Mouse (Mus musculus) heart, postnatal 25 days (tissue): Measurements from ENCODE around the gene Gm20517. TPM values are rescaled to one million over a fixed set of nuclear protein-coding genes. Genes with fewer than 3 reads are reported as not detected.
"Not testable (repeated sequence)": the region's sequence is repeated elsewhere in the genome, so short reads cannot be mapped to it uniquely, and the experiment has no call there.

Experiments used
- DNase-seq: peaks from one replicate; pipeline ENCODE4 v3.0.0; 2022; ENCODE audit warnings: low spot score
- intact Hi-C: fragments of 180-260 bp; cut with DNase I; formaldehyde crosslinking; loops from one replicate; pipeline ENCODE4 v1.15.1; 2025
- total RNA-seq, 2 experiments: library from RNA; stranded (reverse); gene quantifications; 2 replicates each; pipeline ENCODE4 v1.2.3; 2021

Gm20517 gene
- total RNA-seq, 2 experiments from 2014 or later, result 2.3 to 2.5 TPM

- intact Hi-C loops, result loop anchor here (10.0 kb wide), 1 partner anchor 254 kb away; the partner anchor contains the start of gene Mrps10
- no peak for DNase-seq
These were observed 7.3 kb downstream of the Gm20517 start for GRCm38 (mm10) chr17:47618556-47619311.

DNA sequence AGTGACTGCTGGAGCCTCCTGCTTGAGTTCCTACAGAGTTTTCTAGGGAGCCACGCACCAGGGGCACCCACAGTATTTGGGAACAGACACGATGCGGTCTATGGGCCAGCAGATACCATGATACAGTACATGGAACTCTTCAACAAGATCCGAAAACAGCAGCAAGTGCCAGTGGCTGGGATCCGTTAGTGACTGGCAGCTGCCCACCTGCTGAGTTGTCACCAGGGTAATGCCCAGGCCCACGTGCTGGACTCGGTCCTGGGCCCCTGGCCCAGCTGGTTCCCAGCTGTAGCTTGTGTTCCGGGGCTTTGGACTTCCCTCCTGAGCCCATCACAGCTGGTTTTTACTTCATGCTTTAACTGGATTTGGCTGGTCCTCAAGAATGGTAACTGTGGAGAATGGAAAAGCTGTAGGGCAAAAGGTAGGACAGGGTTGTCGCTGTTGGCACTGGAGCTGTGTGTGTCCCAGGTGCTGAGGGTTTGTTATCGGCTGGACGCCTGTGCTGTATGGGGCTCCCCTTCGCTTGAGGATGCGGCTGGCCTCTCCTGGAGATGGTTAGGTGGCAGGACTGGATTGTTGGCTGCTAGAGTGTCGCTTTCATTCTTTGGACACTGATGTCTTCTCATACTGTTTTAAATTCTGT, 11.6 kb downstream of the Gm20517 start:
- no peak for DNase-seq
- intact Hi-C loops, result no loop called here

GRCm38 (mm10) chr17:47624572-47624971, 13.2 kb downstream of the Gm20517 start:
- DNase-seq, intact Hi-C loops: not testable (repeated sequence)

- no peak for DNase-seq
- intact Hi-C loops, result no loop called here
These were observed 13.7 kb downstream of the Gm20517 start for GRCm38 (mm10) chr17:47625088-47625487.

DNA sequence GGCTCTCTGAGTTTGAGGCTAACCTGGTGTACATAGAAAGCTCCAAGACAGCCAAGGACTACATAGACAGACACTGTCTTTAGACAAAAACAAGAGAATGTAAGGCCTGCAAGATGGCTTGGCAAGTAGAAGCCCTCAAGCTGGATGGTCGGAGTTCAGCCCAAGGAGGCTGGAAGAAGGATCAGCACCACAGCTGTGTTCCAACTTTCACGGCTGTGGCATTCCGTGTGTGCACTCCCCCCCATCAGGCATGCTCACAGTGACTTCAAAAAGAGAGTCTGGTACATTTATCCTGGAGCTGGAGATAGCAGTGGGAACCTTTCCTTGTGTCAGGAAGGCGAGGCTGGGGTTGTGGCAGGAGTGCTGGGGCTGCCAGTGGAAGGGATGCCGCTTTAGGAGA, 14.6 kb downstream of the Gm20517 start:
- intact Hi-C loops, result no loop called here
- no peak for DNase-seq

GRCm38 (mm10) chr17:47627791-47628190, 16.4 kb downstream of the Gm20517 start:
- intact Hi-C loops, result no loop called here
- DNase-seq, result no peak

GRCm38 (mm10) chr17:47628851-47629676, 17.7 kb downstream of the Gm20517 start:
- peak; percentile 88 for DNase-seq
- intact Hi-C loops, result no loop called here

- peak; percentile 9 for DNase-seq
- intact Hi-C loops, result loop anchor here (5.0 kb wide), 1 partner anchor 47 kb away; no protein-coding TSS in a partner anchor
These were observed 18.6 kb downstream of the Gm20517 start for GRCm38 (mm10) chr17:47629717-47630677.

GRCm38 (mm10) chr17:47630678-47631065, 19.3 kb downstream of the Gm20517 start, which contains the start of gene Usp49:
TSS of gene Usp49 (plus strand) at chr17:47630690.
- DNase-seq, result no peak
- intact Hi-C loops, result loop anchor here (5.0 kb wide), 1 partner anchor 47 kb away; no protein-coding TSS in a partner anchor

DNA sequence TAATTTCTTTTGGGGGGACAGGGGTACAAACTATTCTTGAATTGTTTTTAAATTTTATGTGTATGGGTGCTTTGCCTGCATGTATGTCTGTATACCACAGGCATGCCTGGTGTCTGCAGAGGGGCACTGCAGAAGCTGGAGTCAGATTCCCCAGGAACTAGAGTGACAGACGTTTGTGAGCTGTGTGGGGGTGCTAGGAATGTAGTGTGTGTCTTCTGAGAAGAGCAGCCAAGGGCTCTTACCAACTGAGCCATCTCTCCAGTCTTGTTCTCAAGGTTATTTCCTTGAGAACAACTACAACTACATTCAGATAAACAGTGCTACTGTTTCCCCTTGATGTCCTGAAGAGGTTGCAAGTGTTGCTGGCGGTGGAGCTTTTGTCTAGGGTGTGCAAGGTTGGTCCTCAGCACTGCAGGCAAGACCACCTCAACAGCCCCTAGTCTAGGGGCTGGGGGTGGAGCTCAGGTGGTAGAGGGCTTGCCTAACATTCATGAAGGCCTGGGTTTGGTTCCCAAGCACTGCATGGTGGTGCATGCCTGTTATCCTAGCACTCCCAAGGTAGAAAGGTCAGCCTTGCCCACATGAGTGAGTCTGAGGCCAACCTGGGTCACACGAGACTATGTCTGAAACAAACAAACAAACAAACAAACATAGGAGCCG, 20.9 kb downstream of the Gm20517 start:
- intact Hi-C loops, result loop anchor here (5.0 kb wide), 1 partner anchor 45 kb away; no protein-coding TSS in a partner anchor
- DNase-seq, result no peak

DNA sequence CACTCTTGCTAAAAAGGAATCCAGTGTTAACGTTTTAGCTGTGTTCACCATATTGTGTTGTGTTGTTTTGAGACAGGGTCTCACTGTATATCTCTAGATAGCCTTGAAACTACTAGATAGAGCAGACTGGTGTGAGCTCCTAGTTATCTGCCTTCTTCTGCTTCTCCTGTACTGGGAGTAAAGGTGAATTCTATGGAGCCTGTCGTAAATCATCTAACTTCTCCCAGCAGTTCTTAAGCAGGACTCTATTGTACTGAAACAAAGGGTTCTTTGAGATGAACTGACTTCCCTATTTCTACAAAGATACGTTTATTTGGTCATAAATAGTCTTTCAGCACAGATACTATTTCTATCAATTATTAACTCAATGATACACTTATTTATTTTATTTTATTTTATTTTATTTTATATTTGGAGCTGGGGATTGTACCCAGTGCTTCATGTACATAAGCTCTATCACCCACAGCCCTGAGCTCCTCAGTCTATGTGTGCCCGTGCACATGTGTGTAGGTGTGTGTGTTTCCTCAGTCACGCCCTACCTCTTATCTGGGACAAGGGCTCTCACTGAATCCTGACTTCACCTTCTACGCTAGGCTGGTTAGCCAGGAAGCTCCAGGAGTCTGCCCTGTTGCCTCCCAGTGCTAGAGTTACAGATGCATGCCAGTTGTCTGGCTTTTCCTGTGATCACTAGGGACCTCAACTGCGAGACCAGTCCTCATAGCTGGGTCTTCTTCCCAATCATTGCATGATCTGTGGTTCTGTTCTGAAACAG, 22.8 kb downstream of the Gm20517 start:
- DNase-seq, result no peak
- intact Hi-C loops, result loop anchor here (5.0 kb wide), 1 partner anchor 43 kb away; no protein-coding TSS in a partner anchor

DNA sequence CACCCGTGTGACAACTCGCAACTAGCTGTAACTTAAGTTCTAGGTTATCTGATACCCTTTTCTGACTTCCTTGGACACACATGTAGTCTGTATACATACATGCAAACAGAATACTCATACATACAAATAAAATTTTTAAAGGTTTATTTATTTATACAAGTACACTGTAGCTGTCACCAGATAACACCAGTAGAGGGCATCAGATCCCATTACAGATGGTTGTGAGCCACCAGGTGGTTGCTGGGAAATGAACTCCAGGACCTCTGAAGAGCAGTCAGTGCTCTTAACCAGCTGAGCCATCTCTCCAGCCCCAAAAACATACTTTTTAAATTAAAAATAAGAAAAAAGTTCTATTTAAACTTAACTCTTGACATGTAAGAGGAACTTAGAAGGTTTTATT, 31.6 kb downstream of the Gm20517 start:
- no peak for DNase-seq
- intact Hi-C loops, result no loop called here

DNA sequence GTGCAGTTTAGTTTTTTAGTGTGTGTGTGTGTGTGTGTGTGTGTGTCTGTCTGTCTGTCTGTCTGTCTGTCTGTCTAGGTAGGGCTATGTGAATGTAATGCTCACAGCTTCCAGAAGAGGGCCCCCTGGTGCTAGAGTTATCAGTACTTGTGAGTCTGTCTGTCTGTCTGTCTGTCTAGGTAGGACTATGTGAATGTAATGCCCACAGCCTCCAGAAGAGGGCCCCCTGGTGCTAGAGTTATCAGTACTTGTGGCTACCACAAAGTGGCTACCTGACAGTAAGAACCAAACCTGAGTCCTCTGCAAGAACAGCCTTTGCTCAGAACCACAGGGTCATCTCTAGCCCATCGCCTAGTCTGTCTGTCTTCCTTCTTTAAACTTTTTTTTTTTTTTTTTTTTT, 35.3 kb downstream of the Gm20517 start:
- intact Hi-C loops, result no loop called here
- peak; percentile 12 for DNase-seq

DNA sequence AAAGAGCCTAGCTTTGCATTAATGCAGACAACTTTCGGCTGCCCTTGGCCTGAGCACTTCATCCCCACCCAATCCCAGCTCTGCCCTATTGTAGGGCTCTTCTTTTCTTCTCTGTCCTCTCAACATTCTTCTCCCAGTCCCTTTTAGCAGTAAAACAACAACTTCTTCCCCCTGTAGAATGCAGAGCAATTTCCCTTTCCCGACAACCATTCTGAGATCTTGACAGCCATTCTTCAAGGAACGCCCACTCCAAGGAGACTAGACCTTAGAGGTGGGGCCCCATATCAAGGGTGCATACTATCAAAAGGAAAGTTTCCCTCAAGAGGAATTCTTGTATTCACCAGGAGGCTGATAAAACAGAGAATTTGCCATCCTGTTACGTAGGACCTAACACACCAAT, 37.6 kb downstream of the Gm20517 start:
- no peak for DNase-seq
- intact Hi-C loops, result no loop called here

DNA sequence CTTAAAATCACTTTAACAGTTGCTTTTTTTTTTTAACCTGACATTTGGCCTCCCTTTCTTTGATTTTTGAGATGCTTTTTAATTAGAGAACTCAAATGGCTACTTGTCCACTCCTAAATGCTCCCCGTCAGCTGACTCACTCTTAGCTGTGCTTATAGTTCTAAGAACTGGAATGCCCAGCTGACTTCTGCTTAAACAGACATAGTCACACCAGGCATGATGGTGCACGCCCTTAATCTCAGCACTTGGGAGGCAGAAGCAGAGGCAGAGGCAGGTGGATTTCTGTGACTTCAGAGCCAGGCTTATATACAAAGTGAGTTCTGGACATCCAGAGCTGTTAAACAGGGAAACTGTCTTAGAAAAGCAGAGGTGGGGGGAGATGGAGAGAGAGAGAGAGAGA, 40.6 kb downstream of the Gm20517 start:
- intact Hi-C loops, result no loop called here
- no peak for DNase-seq

DNA sequence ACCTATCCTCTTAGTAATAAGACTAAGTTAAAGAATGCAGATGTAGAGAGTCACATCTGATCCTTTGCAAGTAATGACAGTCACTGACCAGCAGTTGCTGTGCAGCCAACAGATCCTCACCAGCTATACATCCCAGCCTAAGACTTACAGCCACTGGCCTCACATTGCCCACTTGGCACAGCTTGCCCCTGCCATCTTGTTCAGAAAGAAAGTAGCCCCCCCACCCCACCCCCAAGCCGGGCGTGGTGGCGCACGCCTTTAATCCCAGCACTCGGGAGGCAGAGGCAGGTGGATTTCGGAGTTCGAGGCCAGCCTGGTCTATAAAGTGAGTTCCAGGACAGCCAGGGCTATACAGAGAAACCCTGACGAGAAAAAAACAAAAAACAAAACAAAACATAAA, 43.0 kb downstream of the Gm20517 start:
- intact Hi-C loops, DNase-seq: not testable (repeated sequence)

DNA sequence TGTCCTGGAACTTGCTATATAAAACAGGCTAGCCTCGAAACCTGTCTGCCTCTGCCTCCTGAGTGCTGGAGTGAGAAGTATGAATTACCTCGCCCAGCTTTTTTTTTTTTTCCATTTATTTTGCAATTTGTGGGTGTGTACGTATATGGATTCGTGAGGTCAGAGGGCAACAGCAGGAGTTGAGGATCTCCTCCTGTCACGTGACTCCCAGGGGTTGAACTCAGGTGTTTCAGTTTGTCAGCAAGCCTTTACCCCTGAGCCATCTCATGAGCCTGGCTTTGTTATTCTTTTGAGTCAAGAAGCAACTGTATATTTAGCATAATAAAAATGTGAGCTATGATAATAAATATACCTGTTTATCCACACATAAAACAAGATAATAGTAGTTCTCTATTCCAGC, 44.3 kb downstream of the Gm20517 start:
- intact Hi-C loops, result no loop called here
- DNase-seq, result no peak

- intact Hi-C loops, result no loop called here
- no peak for DNase-seq
These were observed 46.5 kb downstream of the Gm20517 start for GRCm38 (mm10) chr17:47657901-47658300.
